Mouse (Mus musculus): Measurements from ENCODE around the gene Gm42715. TPM values are rescaled to one million over a fixed set of nuclear protein-coding genes. Genes with fewer than 3 reads are reported as not detected.

Gm42715 gene
- 13.4 and 14.3 TPM in 2 replicates for polyA plus RNA-seq (2012; rRNA removed)

GRCm38 (mm10) chr7:127519284-127519683, at the start of gene Gm42715:
Gene Gm42715, plus strand, starts transcription at chr7:127519584.

DNA sequence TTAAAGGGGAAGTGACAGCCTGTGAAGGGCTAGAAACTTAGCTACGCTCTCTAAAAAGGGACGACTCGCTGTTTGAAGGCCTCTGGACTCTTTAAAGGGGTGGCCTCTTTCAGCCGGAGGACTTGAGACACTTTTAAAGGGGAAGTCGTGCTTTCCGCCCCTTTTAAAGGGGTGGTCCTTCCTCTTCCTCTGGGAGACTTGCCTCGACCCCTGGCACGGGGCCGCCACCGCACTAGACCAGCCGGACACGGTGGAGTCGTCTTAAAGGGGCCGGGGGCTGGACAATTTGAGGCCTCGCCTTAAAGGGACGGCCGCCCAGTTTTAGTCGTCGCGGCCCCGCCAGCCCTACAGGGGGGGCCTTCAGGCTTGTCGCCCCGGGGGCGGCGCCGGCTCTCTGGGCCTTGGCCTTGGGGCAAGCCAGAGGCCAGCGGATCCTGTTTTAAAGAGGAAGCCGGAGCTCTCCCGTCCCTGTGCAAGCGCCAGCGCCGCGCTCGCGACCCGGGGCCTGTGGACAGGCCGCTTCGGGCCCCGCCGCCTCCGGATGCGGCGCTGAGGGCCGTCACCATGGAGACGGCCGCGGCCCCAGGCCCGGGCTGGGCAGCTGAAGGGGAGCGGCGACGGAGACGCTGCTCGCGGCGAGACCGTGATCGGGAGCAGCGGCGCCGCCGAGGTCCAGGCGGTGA, 40.6 kb upstream of the Gm42715 start, which contains the start of gene Fbrs:
TSS of gene Fbrs (plus strand) at position 565 of the 683 bp plus-strand sequence.

DNA sequence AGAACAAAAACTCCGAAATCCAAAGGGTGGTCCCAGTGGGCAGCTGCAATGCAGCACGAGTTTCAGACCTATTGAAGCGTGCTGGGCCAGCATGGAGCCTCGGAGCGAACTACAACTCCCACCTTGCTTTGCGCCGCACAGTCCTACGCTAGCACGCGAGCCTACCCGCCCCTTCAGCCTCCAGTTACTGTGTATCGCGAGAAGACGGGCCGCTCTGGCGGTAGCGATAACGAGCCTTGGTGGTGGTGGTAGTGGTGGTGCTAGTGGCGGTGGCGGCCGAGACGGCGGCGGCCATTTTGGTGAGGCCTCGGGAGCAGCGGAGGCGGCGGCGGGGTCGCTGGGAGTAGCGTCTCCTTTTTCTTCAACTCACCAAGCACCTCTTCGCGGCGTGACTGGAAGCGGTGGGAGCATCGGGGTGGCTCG, 7.6 kb upstream of the Gm42715 start, which contains the start of gene Srcap:
TSS of gene Srcap (plus strand) at position 176 of the 423 bp plus-strand sequence.

GRCm38 (mm10) chr7:127561340-127561858, 42.0 kb downstream of the Gm42715 start, which contains the start of gene Tmem265:
Gene Tmem265, plus strand, starts transcription at chr7:127561390.

GRCm38 (mm10) chr7:127572895-127573471, 53.6 kb downstream of the Gm42715 start, which contains the start of gene Phkg2:
Gene Phkg2, plus strand, starts transcription at chr7:127573340.

DNA sequence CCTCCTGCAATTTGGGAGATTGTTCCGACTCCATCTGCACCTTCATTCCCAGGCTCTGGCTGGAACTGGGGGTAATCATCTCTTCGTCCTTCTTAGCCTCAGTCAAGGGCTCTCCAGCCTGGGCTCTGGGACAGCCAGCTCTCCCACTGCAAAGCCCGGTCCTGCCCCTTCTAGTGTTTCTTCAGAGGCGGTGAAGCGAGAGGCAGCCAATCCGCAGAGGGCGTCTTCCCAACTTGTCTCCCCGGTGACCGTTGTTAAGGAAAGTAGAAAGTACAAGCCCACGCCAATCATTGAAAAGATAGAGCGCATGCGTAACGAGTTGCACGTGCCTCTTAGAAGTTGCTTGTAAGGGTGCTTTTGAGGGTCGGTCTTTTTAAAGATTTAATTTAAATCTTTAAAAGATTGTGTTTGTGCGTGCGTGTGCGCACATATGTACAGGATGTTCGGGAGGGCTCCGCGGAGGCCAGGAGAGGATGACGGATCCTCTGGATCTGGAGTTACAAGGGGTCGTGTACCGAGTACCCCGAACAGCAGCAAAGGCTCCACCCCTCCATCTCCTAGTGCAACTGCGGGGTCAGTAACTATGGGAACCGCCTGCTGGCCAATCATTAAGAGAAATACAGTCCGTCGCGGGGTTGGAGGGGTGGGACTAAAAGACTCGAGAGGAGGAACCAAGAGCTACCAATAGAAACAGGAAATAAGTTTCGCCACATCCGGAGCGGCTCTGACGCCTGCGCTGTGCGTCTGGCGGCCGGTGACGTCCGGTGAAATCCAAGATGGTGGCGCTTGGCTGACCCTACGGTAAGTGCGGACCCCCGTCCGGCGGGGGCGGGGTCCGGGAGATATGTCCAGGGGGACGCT, 68.9 kb downstream of the Gm42715 start, which contains the start of the genes Ccdc189 and Rnf40:
TSS of gene Ccdc189 (minus strand) at position 585 of the 861 bp plus-strand sequence.
TSS of gene Rnf40 (plus strand) at position 757 of the 861 bp plus-strand sequence.

GRCm38 (mm10) chr7:127614891-127615843, 95.8 kb downstream of the Gm42715 start, which contains the start of gene Zfp629:
Gene Zfp629, minus strand, starts transcription at chr7:127615797.

Other genes with a start within 250 kb of the Gm42715 start
- 28.4 and 29.9 TPM in 2 replicates for gene Sephs2, start 245.5 kb upstream of the Gm42715 start, polyA plus RNA-seq (2012; rRNA removed)
- 0.47 and 0.57 TPM in 2 replicates for gene Itgal, start 223.3 kb upstream of the Gm42715 start, polyA plus RNA-seq (2012; rRNA removed)
- gene Zfp768, start 174.0 kb upstream of the Gm42715 start, polyA plus RNA-seq (2012; rRNA removed) = 26.9 and 27.0 TPM in 2 replicates
- 6.8 and 7.0 TPM in 2 replicates for gene Zfp747, start 143.5 kb upstream of the Gm42715 start, polyA plus RNA-seq (2012; rRNA removed)
- 3.2 and 3.4 TPM in 2 replicates for gene 9130019O22Rik, start 132.4 kb upstream of the Gm42715 start, polyA plus RNA-seq (2012; rRNA removed)
- 5.2 and 5.5 TPM in 2 replicates for gene E430018J23Rik, start 126.0 kb upstream of the Gm42715 start, polyA plus RNA-seq (2012; rRNA removed)
- gene Zfp764, start 112.8 kb upstream of the Gm42715 start, polyA plus RNA-seq (2012; rRNA removed) = 3.9 and 4.6 TPM in 2 replicates
- gene Zfp688, start 97.5 kb upstream of the Gm42715 start, polyA plus RNA-seq (2012; rRNA removed) = 17.7 and 18.9 TPM in 2 replicates
- gene Zfp689, start 70.4 kb upstream of the Gm42715 start, polyA plus RNA-seq (2012; rRNA removed) = 9.2 and 10.9 TPM in 2 replicates
- gene Prr14, start 60.0 kb upstream of the Gm42715 start, polyA plus RNA-seq (2012; rRNA removed) = 54.7 and 57.7 TPM in 2 replicates
- gene Fbrs, start 40.4 kb upstream of the Gm42715 start, polyA plus RNA-seq (2012; rRNA removed) = 18.1 and 24.0 TPM in 2 replicates
- 15.5 and 19.3 TPM in 2 replicates for gene Srcap, start 7.6 kb upstream of the Gm42715 start, polyA plus RNA-seq (2012; rRNA removed)
- 1.3 and 2.7 TPM in 2 replicates for gene Tmem265, start 41.8 kb downstream of the Gm42715 start, polyA plus RNA-seq (2012; rRNA removed)
- gene Phkg2, start 53.8 kb downstream of the Gm42715 start, polyA plus RNA-seq (2012; rRNA removed) = 111 and 112 TPM in 2 replicates
- 13.5 TPM in 2 replicates for gene Ccdc189, start 69.0 kb downstream of the Gm42715 start, polyA plus RNA-seq (2012; rRNA removed)
- 46.9 and 49.5 TPM in 2 replicates for gene Rnf40, start 69.2 kb downstream of the Gm42715 start, polyA plus RNA-seq (2012; rRNA removed)
- gene Zfp629, start 96.2 kb downstream of the Gm42715 start, polyA plus RNA-seq (2012; rRNA removed) = 28.9 and 29.8 TPM in 2 replicates
- 55.6 and 57.5 TPM in 2 replicates for gene Bcl7c, start 189.3 kb downstream of the Gm42715 start, polyA plus RNA-seq (2012; rRNA removed)
- gene Ctf1, start 193.2 kb downstream of the Gm42715 start, polyA plus RNA-seq (2012; rRNA removed) = 10.1 and 11.8 TPM in 2 replicates
- gene Ctf2, start 212.6 kb downstream of the Gm42715 start, polyA plus RNA-seq (2012; rRNA removed) = not detected in 2 replicates
- gene Fbxl19, start 225.0 kb downstream of the Gm42715 start, polyA plus RNA-seq (2012; rRNA removed) = 122 and 135 TPM in 2 replicates

Data from central nervous system, embryonic 18 days (tissue).